Mouse (Mus musculus): ENCODE data around the gene Zscan18.
"Not testable (repeated sequence)": the region's sequence is repeated elsewhere in the genome, so short reads cannot be mapped to it uniquely, and the experiment has no call there.

Gene Zscan18

DNA sequence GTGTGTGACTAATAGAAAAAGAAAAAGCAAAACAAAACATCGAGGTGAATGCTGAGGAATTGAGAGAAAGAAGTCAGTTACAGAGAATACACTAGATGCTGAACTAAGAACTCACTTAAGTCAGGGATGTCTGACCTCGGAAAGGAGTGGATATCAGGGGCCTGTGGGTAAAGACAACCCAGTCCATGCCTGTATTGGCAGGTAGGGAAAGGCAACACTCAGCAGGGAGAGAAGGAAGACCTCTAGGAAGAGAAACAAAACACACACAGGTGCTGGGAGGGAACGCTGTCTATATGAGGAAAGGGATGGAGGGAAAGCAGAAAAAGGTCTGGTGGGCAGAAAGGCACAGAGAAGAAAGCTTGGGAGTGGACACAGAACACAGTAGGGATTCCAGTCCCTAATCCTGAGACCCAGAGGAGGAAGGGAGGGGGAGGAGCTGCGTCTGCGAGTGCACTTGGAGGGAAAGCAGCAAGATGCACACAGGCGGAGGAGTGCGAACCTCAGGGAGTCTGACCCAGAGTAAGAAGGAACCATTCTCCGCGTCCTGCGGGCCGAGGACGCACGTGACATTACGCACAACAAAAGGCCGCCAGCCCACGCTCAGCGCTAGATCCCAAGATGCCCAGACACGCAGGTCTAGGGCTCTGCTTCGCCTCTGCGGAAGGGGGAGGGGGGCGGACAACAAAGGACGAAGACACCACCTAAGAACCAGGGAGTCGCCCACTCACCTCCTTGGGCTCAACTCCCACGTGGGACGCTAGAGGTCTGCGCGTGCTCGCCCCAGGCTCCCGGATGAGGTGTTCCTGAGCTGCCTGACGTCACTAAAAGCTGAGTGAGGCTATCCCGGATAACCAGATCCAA, at the start of gene Zscan18:
Zscan18 (minus strand) TSS at position 770 of the 861 bp plus-strand sequence.
- DNase-seq = peak; percentile 19

DNA sequence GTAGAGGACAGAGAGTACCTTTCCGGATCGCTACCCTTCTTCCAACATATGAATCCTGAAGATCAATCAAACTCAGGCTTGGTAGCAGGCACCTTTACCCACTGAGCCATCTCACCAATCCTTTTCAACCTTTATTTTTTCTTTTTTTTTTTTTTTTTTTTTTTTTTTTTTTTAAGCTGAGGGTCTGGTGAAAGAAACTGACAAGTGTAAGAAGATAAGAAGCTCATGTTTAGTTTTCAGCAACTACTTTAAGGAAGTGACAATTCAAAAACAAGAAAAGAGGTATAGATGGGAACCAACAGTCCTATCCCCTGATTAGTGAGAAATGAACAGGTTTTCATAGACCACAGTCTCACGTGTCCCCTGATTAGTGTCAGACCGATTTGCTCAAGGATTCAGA, 32.3 kb upstream of the Zscan18 start:
- no peak for DNase-seq

DNA sequence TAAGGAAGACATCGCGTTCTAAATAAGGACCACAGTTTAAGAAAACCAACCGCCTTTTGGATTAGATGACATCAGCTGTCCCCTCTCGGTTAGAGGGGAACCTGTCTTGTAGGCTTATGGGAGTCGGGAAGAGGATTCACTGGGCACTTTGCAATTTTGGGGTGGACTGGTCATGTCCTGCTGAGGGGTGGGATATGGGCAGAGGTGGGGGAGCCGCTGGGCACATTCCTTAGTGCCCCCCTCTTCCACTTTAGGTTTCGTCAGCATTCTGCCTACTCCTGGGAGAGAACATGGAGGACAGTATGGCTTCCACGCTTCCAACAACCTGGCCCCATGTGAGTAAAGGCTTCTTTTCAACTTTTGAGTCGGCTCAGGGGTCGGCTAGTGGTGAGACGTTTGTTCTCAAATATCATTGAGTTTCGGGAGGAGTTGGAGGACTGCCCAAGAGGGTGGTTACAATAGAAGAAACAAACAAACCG, 31.8 kb upstream of the Zscan18 start:
- peak; percentile 16 for DNase-seq

DNA sequence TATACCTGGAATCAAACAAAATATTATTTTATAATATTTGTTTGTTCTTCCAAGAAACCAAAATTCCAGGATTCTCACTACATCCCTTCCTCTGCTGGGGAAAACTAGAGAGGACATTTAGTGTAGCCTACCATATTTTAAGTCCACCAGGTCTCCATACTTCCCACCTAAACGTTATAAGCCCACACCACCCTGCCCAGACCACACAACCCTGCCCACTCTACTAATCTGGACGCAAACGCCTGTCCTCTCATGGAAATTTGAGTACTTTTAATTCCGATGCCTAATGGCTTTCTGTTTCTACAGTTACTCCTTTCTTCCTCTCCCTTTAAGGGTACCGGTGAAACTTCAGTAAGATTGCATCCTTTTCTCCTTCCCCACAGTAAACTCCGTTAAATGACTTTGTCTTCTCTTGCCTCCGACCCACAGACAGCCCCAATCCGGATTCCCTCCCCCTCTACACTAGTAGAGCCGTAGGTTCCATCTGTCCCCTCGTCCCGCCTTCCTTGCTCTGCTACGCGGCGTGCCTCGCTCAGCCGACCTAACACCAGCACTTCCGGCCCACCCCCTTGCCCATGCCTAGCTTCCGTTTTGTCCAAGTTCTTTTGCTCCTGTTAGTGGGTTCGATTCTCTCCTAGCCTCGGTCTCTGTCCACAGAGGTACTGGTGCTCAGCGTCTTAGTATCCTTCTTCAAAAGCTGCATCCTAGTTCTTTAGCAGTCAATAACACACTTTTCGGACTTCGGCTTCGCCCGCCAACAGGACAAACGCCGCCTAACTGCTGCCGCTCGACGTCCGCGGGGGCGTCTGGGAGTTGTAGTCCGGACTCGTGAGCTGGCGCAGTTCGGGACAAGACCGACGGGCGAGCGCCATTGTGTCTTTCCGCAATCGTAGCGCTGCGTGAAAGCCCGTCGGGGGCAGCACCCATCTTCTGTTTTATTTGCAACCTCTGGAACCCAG, 31.0 kb upstream of the Zscan18 start, which contains the start of gene Zfp110:
Zfp110 (plus strand) TSS at position 600 of the 959 bp plus-strand sequence.
- DNase-seq = peak; percentile 89

DNA sequence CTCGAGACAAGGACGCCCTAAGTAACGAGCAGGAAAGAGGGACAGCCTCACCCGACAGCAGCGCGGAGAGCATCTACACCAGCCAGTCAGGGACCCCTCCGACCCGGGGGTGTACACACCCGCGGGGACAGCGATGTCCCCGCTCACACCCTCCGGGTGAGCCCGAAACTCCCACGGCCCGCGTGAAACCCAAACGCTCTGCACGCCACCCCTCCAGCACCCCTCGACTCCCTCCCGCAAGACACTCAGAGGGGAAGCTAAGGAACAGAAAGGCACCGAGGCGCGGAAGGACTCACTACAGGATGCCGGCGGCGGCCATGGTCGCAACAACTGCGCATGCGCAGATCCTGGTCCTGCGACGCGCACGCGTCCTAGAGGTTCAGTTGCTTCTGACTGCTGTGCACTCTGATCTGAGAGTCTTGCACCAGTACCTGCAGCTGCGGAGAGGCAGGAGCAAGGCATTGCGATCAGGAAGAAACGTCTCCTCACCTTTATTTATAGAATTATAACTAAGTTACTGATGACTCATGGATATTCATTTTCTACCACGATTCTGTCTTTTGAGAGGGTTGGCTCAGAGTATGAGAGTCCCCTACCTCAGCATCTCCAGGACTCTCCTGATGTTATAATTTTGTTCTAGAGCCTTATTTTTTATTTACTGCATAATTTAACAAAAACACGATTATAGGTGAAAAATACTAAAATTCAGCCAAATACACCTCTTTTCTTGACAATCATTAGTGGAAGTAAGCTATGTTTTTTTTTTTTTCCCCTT, 15.3 kb upstream of the Zscan18 start, which contains the start of gene Zfp329:
Zfp329 (minus strand) TSS at position 338 of the 775 bp plus-strand sequence.
- peak; percentile 87 for DNase-seq

DNA sequence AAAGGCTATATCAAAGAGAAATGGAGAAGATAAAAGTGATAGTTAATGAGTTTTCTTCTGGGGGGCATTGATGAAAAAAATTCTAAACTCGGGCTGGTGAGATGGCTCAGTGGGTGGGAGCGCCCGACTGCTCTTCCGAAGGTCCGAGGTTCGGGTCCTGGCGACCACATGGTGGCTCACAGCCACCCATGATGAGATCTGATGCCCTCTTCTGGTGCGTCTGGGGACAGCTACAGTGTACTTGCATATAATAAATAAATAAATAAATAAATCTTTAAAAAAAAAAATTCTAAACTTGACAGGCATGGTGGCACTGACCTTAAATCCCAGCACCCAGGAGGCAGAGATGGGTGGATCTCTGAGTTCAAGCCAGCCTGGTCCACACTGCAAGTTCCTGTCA, 12.1 kb upstream of the Zscan18 start:
- no peak for DNase-seq

DNA sequence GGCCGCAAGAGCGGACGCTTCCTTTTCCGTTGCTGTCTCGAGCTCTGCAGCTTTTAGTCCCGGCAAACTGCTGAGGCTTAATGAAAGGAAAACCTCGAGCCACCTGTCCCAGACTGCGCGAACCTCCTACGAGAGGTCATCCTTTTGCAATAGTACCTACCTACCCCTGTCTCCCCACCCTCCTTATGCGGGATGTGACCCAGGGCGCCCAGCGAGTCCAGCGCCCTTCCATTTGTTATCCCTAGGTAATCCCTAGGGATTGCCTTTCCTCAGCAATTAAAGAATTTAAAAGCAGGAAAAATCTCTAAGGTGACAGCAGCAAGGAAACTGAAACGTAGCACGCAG, 264 bp upstream of the Zscan18 start:
- no peak for DNase-seq

DNA sequence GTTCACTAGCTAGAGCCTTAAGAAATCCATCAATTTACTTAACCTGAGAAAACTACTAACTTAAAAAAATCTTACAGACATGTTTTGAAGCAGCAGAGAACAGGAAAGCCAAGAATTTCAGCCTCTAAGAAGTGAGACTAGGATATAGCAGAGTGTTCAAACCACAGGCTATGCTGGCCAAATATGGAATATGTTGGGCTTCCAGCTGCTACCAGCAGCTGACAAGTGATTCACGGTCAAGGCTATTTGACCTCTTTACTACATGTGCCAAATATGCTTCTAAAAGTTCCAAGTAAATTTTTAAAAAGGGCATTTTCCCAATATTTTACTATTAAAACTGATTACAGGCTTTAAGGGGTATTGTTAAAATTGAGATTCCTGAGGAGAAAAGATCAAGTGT, 3.9 kb downstream of the Zscan18 start:
- DNase-seq = no peak

DNA sequence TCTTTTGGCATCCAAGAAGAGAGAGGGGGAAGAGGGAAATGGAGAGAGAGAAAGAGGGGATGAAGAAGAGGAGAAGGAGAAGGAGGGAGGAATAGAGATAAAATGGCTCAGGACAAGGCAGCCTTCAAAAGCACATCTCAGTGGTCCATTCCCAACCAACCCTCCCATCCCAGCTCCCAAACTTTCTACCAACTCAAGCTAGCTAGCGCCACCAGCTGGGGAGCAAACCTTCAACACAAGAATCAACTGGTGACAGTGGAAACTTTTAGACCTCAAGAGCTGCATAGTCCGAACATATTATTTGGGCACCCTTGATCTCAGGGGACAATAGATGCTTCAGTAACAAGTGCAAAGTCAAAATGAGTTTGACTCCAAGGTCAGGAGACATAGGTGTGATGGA, 5.5 kb downstream of the Zscan18 start:
- DNase-seq = no peak

DNA sequence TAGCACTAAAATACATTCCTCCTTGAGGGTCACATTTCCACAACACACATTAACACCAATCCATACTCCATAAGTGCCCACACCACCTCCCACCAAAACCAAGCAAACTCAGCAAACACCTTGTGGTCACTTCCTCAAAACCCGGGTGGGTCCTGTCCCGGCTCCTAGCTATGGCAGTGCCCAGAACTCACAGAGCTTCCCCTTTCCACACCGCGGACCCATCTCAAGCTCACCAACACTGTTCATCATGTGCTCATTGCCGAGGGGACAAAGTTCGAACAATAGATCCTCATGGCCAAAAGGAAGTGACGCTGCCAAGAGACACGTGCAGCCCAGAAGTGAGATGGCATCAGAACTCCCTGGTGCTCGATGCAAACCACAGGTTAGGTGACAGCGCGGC, 10.8 kb downstream of the Zscan18 start:
- not testable (repeated sequence) for DNase-seq

DNA sequence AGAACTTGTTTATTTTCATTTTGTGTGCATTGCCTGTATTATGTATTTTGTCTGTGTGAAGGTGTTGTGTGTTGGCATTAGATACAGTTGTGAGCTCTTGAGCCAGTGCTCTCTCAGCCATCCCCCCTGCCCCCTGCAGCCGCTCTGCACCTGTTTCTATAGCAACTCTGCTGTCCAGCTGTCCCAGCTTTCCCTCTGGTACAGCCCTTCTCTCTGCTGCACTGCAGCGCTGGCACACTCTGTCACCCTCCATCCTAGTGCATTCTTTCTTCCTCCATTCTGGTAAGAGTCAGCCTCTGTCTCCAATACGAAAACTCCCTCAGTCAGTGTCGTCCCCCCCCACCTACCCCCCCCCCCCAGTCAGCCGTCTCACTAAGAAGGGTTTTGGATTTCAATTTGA, 15.4 kb downstream of the Zscan18 start:
- DNase-seq = no peak

DNA sequence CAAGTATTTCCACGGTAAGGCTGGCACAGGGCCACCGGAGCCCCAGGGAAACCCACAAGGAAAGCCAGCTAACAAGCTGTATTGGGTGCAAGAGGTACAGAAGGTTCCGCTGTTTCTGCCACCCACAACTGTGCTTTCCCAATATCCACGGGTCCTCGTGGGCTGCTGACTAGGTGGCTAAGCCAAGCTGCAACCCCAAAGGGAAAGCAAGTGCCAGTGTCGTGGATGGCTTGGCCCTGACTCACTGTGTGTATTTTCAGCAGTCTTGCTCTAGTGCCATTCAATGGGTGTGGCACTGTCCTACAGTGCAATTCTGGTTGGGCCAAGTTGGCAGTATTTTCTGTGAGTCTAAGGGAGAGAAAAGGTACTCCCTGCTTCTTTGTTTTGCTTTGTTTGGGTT, 16.1 kb downstream of the Zscan18 start:
- no peak for DNase-seq

DNA sequence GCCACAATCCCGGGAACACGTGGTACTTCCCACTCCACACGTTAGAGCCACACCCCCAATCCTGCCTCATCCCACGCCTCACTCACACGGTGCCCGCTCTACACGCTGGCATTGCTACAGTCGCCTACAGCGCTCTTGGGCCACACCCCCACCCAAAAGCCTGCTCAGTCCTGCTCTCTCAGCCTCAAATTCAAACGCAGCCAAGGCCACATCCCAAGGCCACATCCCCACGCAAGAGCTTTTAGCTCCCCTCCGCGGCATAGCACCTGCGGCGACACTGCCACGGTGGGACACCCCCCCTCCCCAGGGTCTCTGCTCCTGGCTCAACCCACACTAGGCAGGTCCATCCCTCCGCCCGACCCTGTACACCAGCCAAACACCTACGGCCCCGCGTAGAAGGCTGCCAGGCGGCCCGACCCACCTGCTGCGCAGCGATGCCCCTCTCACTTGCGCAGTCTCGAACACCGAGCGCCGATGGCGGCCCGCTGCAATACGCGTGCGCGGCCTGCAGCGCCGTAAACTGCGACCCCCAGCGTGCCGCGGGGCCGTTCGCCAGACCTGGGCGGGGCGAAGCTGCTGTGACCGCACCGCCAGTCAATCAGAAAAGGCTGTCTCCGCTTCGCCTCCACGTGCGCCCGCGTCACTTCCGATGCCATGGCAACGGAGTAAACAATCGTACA, 23.1 kb downstream of the Zscan18 start:
- DNase-seq = peak; percentile 33

DNA sequence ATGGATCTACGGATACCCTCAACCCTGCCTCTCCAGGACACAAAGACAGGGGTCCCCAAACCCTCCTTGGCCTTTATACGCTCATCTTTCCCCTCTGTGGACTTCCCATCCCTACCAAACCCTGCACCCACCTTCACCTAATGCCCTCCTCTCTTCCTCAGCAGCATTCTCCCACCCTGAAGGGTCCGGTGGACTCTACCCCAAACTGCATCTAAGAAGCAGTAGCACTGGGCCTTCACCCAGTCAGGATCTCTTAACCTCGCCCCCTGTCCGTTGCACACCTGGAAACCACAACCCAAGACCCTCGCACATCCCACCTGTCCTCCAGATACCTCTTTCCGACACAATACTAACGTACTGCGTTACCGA, 23.7 kb downstream of the Zscan18 start:
- no peak for DNase-seq

DNA sequence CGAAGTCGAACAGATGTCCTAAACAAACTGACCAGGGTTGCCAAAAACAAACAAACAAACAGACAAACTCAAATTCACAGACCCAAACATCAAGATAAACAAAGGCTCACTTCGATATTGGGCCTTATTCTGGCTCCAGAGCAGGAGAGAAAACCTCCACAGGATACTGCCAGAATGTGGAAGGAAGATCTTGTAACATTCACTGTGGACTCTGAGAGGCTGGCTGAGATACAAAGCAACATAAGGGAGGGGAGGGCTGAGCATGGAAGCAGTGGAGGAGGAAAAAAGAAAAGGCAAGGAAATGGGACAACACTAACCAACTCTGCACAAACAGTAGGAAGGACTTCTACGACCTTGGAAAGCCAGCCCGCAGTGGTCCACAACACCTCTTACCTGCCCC, 24.3 kb downstream of the Zscan18 start:
- DNase-seq = no peak

DNA sequence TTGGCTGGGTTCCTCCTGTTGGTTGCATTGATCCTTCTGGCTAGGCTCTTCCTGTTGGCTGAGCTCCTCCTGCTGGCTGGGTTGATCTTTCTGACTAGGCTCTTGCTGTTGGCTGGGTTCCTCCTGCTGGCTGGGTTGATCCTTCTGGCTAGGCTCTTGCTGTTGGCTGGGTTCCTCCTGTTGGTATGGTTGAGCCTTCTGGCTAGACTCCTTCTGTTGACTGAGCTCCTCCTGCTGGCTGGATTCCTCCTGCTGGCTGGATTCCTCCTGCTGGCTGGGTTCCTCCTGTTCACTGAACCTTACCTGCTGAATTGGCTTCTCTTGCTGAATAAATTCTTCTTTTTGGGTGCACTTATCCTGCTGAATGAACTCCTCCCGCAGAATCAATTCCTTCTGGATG, 28.8 kb downstream of the Zscan18 start:
- peak; percentile 79 for DNase-seq

DNA sequence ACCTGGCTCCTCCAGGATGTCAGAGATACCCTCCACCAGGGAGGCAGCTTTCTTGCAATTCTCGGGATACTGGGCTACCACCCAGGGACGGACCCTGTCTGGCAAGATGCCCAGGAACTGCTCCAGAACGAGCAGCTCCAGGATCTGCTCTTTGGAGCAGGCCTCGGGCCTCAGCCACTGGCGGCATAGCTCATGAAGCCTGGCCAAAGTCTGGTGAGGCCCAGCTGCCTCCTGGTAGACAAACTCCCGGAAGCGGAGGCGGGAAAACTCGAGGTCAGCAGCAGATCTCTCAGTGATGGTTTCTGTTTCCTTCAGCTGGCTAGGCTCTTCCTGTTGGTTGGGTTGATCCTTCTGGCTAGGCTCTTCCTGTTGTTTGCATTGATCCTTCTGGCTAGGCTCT, 29.3 kb downstream of the Zscan18 start:
- no peak for DNase-seq

DNA sequence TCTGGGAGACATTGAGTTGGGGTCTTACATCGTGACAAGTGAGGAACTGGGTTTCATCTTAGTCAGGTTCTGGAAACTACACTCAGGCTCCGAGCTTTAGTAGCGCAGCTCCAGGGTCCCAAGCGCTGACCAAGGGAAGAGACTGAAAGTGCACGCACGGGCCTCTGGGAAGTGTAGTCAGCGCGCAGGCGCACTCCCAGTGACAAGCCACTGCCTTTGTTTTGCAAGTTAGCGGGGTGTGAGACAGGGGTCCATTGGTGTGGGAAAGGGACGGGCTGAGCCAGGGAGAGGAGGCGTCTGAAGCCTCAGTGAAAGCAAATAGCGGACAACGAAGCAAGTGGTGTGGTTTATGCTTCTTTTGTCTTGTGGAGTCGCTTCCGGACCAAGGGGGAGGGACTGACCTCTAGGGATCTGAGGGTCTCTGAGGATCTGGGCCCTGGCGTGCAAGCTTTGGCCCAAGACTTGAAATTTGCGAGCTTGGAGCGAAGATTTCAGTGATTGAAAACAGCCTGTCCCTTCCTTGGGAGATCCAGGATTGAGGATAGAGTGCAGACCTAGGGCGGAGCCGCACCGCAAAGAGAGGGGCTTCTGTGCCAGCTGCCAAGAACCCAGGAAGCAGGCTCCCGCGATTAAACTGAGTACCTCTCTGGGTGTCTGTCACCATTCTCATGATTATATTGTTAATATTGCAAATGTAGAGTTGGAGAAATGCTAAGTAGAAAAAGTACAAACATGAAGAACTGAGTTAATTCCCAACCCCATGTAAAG, 53.8 kb downstream of the Zscan18 start:
- DNase-seq = no peak

DNA sequence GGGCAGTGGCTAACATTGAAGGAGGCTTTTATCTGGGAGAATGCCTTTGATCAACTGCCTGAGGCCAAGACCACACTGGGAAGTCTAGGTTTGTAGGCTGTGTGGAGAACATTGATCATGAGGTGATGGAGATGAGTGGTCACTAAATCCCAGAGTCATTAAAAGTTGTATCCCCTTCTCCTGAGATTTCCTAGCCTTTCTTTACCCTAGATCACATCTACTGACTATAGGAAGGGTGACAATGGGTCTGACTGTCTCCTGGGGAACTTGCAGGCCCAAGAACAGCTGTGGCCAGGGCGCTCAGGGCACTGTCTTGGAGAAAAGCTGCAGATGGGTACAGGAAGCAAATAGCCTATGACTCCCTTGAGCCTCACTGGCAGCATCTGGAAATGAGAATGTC, 68.5 kb downstream of the Zscan18 start, which contains the start of gene Vmn2r56:
Vmn2r56 (minus strand) TSS at position 101 of the 400 bp plus-strand sequence.
- DNase-seq = no peak

Measured in kidney, adult 11 months (tissue).